Mouse (Mus musculus) midbrain, embryonic 10.5 days (tissue): ENCODE measurements around the gene Gstt2. TPM values are rescaled to one million over a fixed set of nuclear protein-coding genes. Genes with fewer than 3 reads are reported as not detected.

Source experiments
- polyA plus RNA-seq: library from polyadenylated mRNA; unstranded; fragments of >200 nt; fragmentation: Nextera tagmentation; extraction: Ambion mirVana; gene quantifications from 2 replicates; pipeline ENCODE4 v1.2.1, GENCODE M21; 2016

The Gstt2 gene
- polyA plus RNA-seq, 1 experiment from 2014 or later: 8.3 TPM

Other genes with a start within 250 kb of the Gstt2 start
- gene Ggt5, start 248.1 kb downstream of the Gstt2 start, polyA plus RNA-seq: 0.56 and 1.2 TPM in 2 replicates
- 1.6 and 1.9 TPM in 2 replicates for gene Susd2, start 193.4 kb downstream of the Gstt2 start, polyA plus RNA-seq
- 32.6 and 37.8 TPM in 2 replicates for gene Cabin1, start 73.1 kb downstream of the Gstt2 start, polyA plus RNA-seq
- gene Ddt, start 64.0 kb downstream of the Gstt2 start, polyA plus RNA-seq: 87.9 and 103 TPM in 2 replicates
- not detected in 2 replicates for gene Gm20441, start 56.5 kb downstream of the Gstt2 start, polyA plus RNA-seq
- 0.97 and 1.00 TPM in 2 replicates for gene Gstt3, start 56.0 kb downstream of the Gstt2 start, polyA plus RNA-seq
- gene Gstt1, start 38.8 kb downstream of the Gstt2 start, polyA plus RNA-seq: 3.0 and 4.7 TPM in 2 replicates
- gene Gstt4, start 14.9 kb downstream of the Gstt2 start, polyA plus RNA-seq: not detected in 2 replicates
- gene Mif, start 22.8 kb upstream of the Gstt2 start, polyA plus RNA-seq: 2,515 and 3,289 TPM in 2 replicates
- 1.4 and 1.8 TPM in 2 replicates for gene Derl3, start 56.0 kb upstream of the Gstt2 start, polyA plus RNA-seq
- gene Smarcb1, start 84.2 kb upstream of the Gstt2 start, polyA plus RNA-seq: 294 and 296 TPM in 2 replicates
- gene Chchd10, start 95.7 kb upstream of the Gstt2 start, polyA plus RNA-seq: 6.9 and 7.5 TPM in 2 replicates
- gene Mmp11, start 99.1 kb upstream of the Gstt2 start, polyA plus RNA-seq: 23.7 and 38.2 TPM in 2 replicates
- 0.52 and 0.58 TPM in 2 replicates for gene Gm867, start 103.2 kb upstream of the Gstt2 start, polyA plus RNA-seq
- 0.24 and 0.39 TPM in 2 replicates for gene Vpreb3, start 105.6 kb upstream of the Gstt2 start, polyA plus RNA-seq
- 0.09 and 0.10 TPM in 2 replicates for gene Gm5134, start 117.1 kb upstream of the Gstt2 start, polyA plus RNA-seq
- gene Zfp280b, start 195.2 kb upstream of the Gstt2 start, polyA plus RNA-seq: 36.8 and 39.0 TPM in 2 replicates